Mouse (Mus musculus) embryonic fibroblast, embryonic 13.5 days (primary cell): ENCODE data around the gene Cnnm4.

ENCODE experiments used
- CTCF ChIP-seq: IDR thresholded peaks from 2 replicates; pipeline ENCODE4 v1.5.1; 2011; ENCODE audit warnings: mild to moderate bottlenecking, control low read depth, low read length, moderate library complexity, borderline replicate concordance; ENCODE audit not compliant: insufficient read depth
- POLR2A ChIP-seq: IDR thresholded peaks from 2 replicates; pipeline ENCODE4 v1.6.1; 2011; ENCODE audit warnings: low read depth, mild to moderate bottlenecking, control low read depth, low read length, moderate library complexity

DNA sequence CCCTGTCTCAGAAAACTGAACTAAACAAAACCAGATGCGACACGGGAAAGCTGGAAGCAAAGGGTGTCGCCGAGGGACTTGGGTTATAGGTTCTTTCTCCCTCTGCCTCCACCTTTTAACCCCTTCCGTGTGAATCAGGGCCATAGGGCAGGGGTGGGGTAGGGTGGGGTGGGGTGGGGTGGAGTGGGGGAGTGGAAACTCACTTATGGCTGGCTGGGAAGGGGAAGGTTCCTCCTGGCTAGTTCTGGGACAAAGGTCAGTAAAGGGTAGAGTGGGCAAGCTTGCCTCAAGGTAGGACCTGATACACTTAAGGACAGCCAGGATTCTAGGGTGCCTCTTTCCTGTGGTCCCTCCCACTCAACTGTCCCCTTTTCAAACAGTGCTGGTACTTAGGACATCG lies 21.9 kb downstream of the Cnnm4 start:
- TF ChIP-seq POLR2A (no peak), CTCF (no peak)
